Mouse (Mus musculus) layer of hippocampus, postnatal 25 days (tissue): Measurements from ENCODE around the gene Stxbp5l. TPM values are rescaled to one million over a fixed set of nuclear protein-coding genes. Genes with fewer than 3 reads are reported as not detected.
"Not testable (repeated sequence)": the region's sequence is repeated elsewhere in the genome, so short reads cannot be mapped to it uniquely, and the experiment has no call there.

Source experiments
- DNase-seq, 2 experiments: peaks; one replicate each; pipeline ENCODE4 v3.0.0; 2022; ENCODE audit warnings: mixed read lengths in 2 of 2, low spot score in 1 of 2; ENCODE audit errors: extremely low spot score in 1 of 2
- total RNA-seq, 2 experiments: library from RNA; stranded (reverse); gene quantifications; 2 replicates each; pipeline ENCODE4 v1.2.3; 2021

Gene Stxbp5l
- total RNA-seq, 2 experiments from 2014 or later: 111 to 147 TPM

DNA sequence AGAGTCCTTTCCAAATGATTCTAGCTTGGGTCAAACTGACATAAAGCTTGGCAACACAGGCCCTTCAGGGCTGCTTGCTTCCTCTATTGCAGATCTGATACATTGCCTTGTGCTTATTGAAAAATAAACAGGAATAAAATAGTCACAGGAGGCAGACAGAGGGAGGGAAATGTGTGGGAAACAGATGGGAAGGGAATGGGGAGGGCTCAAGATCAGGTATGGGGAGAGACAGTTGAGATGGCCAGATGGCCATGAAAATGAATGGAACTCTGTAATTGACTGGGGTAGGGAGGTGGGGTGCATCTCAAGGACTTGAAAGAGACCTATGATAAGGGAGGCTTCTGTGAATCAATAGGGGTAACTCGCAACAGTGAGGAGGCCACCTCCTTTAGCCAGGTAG is 80.3 kb downstream of the Stxbp5l start:
- DNase-seq: no peak

DNA sequence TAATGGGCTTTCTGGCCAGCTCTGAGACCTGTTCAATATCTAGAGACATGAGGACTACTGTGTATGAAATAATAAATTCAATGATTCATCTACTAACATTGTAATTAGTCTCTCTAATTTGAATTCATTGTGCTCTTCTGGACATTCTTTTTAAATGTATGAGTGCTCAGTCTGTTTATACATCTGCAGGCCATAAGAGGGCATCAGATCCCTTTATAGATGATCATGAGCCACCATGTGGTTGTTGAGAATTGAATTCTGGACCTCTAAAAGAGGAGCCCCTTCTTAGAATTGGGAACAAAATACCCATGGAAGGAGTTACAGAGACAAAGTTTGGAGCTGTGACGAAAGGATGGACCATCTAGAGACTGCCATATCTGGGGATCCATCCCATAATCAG is 92.2 kb downstream of the Stxbp5l start:
- no peak for DNase-seq

DNA sequence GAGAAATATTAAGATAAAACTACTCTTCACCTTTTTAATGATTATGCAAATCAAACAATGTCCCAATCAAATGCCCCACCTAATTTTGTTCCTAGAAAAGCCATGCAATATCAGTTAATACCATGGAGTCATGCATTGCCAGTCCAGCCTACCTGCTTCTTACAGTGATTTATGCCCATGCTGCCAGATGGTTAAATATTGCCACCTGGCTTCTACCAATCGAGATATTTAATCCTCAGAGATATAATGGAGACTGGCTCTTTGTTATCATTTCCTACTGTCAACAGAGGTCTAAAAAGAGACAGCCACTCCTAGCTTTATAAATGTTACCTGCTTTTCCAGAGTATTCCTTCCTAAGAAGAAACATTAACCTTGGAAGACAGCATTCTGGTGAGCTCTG is 104.6 kb downstream of the Stxbp5l start:
- DNase-seq: no peak

DNA sequence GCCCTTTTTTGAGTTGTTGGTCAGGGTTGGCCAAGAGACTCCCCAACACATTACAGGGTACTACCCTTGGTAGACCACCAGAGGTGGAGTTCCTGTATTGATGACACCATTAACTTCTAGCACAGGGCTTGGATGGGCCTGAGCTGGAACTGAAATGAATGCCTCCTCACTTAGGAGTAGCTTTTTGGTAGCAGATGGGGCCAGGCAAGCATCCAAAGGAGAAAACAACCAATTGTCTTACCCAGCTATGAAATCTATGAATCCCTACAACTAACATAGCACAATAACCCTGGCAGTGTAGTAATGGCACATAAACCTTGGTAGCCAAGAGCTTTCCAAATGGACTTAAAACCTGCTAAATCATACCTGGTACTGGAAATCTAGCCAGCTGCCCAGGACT is 111.1 kb downstream of the Stxbp5l start:
- no peak for DNase-seq

- DNase-seq: no peak
Measured at GRCm38 (mm10) chr16:37261678-37262077, 123.1 kb downstream of the Stxbp5l start.

DNA sequence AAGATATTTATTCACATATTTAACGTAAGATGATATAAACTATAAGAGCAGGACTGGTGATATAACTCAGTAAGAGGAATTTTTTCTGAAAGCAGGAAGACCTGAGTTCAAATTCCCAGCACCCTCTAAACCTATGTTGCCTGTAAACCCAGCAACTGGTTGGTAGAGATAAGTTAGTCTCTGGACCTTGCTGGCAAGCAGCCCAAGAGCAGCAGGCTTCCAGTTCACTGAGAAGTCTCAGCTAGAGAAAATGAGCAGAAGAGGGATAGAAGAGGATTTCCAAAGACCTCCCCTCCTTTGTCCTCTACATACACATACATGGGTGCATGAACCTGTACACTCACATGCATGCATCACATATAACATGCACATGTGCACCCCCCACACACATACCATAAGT is 165.6 kb downstream of the Stxbp5l start:
- no peak for DNase-seq

DNA sequence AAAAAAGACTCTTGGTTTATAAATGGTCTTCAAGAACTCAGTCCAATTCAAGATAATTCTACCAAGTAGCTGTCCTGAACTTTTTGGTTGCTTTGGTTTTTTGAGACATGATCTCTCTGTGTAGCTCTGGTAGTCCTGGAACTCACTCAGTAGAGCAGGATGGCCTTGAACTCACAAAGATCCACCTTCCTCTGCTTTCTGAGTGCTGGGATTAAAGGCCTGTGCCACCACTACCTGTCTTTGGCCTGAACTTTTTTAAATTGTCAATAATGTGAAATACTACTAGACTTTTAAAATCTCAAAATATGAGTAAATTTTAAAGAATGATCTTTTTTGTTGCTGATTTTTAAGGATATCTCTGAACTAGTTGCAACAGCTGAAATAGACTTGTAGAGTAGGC is 176.0 kb downstream of the Stxbp5l start:
- no peak for DNase-seq

DNA sequence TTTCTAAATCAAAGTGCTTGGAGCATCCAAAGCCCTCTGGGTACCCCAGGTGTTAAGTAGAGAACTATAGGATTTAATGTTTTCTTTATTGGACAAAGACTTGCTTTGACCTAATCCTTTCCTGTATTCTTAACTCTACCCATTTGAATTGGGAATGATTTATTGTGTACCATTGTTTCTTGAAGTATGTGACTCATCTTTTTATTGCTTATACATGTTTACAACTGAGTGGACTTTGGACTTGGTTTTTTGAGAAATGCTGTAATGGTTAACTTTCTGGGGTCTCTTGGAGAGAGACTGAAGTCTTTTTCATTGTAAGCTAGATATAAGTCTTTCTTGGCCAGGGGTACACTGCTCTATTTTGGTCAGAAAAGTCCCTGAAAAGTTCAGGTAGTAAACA is 190.6 kb downstream of the Stxbp5l start:
- DNase-seq: no peak

DNA sequence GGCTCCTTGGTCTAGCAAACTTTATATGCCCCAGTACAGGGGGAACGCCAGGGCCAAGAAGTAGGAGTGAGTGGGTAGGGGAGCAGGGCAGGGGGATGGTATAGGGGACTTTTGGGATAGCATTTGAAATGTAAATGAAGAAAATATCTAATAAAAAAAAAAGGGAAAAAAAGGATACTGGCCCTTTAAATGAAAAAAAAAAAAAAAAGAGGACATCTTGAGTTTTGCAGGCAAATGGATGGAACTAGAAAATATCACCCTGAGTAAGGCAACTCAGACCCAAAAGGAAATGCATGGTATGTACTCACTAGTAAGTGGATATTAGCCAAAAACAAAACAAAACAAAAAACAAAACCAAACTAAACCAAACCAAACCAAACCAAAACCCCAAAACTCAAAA is 259.6 kb downstream of the Stxbp5l start:
- not testable (repeated sequence) for DNase-seq

DNA sequence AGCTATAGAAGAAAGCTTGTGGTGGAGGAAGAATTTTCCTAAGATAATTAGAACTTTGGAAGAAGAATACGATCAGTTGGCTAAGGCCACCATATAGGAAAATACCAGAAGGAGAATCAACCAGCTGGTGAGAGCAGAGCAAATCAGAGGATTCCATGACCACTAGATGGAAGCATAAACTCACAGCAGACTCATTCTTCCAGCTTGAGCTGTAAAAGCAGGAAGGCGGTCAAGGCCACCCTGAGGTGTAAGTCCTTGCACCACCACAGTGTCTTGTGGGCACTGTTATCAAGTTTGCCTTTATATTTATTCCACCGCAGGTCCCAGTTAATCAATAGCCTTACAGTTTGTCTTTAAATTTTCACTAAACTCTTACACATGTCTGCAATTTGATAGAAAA is 275.5 kb downstream of the Stxbp5l start:
- no peak for DNase-seq

DNA sequence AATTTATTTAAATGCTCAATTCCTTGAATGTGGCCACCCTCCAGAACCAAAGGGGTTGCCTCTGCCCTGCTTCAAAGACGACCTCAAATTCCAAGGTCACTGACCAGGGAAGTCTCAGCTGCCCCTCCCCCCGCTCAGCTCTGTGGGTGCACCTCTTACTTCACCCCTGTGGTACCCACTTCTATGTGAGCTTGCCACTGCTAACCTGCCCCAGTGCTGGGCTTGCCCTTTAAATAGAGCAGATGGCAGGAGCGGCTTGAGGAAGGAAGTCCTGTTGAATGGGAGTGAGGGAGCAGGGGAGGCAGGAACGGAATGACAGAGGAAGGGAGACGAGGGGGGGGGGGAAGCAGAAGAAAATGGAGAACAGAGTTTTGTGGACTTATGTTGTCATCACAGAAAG is 276.0 kb downstream of the Stxbp5l start:
- DNase-seq: no peak

DNA sequence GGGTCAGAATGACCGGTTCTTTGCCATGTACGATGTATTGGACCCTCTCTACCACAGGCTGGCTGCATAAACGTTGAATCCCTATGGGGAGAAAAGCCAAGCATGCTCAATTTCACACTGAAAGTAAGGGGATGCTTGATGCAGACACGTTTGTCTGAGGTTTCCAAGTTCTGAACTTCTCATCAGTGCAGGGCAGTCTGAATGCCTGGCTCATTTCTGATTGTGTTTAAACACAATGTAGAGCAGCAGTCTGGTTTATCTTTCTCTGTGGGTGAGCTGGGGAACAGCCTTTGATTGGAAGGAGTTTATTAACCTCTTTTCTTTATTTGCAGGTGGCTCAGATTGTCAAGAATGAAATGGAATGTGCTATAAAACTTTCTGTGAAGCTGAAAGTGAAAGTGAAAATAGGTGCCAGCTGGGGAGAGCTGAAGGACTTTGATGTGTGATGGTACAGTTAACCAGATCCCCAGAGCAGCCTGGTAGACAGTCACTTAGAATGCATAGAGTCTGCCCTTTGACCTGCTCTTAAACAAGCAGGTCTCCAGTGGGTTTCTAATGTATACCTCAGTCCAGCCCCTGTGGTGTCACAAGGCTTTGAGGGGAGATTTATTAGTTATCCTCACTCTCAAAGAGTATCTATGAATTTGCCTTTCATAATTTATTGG is 290.5 kb downstream of the Stxbp5l start:
- no peak for DNase-seq

GRCm38 (mm10) chr16:37089648-37090047 is 295.1 kb downstream of the Stxbp5l start:
- no peak for DNase-seq

DNA sequence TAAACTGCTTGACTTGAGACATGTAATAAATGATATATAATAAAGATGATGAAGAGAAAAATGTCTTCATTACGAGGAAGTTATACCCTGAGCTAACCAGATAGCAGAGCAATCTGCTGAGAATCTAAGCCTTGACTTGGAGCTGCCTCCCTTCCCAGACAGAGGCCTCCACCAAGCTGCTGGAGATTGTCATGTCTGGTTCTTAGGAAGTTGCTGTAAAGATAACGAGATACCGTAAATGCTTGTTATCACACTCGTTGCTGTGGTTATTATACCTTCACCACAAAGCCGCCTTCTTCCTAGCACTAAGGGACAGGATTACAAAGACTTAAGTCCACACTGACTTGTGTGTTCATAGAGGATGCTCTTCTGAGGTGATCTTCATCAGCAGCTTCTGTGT is 312.4 kb downstream of the Stxbp5l start:
- DNase-seq: no peak

Other genes with a start within 250 kb of the Stxbp5l start
- 10 to 100 TPM; 17.2 to 18.8 TPM for gene Gtf2e1, start 154.8 kb upstream of the Stxbp5l start, total RNA-seq
- 1 to 10 TPM; 8.1 to 8.7 TPM for gene Rabl3, start 154.9 kb upstream of the Stxbp5l start, total RNA-seq
- gene Hgd, start 195.2 kb upstream of the Stxbp5l start, total RNA-seq: not detected